Mouse (Mus musculus) C2C12 (cell line): ENCODE measurements at regions not wholly inside any gene's neighbourhood (a gene's known extent, or its start where the extent isn't known, plus 50 kb on each side); places are given as distances from the start of the nearest gene placed in this dataset.

Experiments used
- H3K27me3 ChIP-seq: one replicate; pipeline ENCODE4 v1.6.1; 2011; ENCODE audit not compliant: control insufficient read depth, insufficient read depth, insufficient read length
- H3K36me3 ChIP-seq: one replicate; pipeline ENCODE4 v1.6.1; 2011; ENCODE audit not compliant: control insufficient read depth, insufficient read depth
- H3K4me3 ChIP-seq: one replicate; pipeline ENCODE4 v1.5.1; 2011; ENCODE audit warnings: mild to moderate bottlenecking, control low read depth; ENCODE audit not compliant: poor library complexity, insufficient read depth, severe bottlenecking
- H3K79me2 ChIP-seq: one replicate; pipeline ENCODE4 v1.6.1; 2011; ENCODE audit not compliant: control insufficient read depth, insufficient read depth
- H3K79me3 ChIP-seq: one replicate; pipeline ENCODE4 v1.6.1; 2011; ENCODE audit warnings: low read depth, control low read depth
- H3ac ChIP-seq: one replicate; pipeline ENCODE3; 2011; ENCODE audit warnings: low read depth; ENCODE audit not compliant: control insufficient read depth, insufficient read length
- CEBPB ChIP-seq: IDR thresholded peaks from one replicate; pipeline ENCODE4 v1.6.1; 2011; ENCODE audit warnings: low read depth, mild to moderate bottlenecking, control low read depth, moderate library complexity
- CTCF ChIP-seq: IDR thresholded peaks from one replicate; pipeline ENCODE4 v1.5.1; 2011; ENCODE audit not compliant: control insufficient read depth, insufficient read depth, insufficient read length
- FOSL1 ChIP-seq: IDR thresholded peaks from one replicate; pipeline ENCODE4 v1.8.0; 2011; ENCODE audit warnings: mild to moderate bottlenecking, low read length; ENCODE audit not compliant: poor library complexity, insufficient read depth, severe bottlenecking
- MAX ChIP-seq: IDR thresholded peaks from one replicate; pipeline ENCODE4 v1.6.1; 2011; ENCODE audit warnings: mild to moderate bottlenecking, control low read depth
- MYOD1 ChIP-seq: IDR thresholded peaks from one replicate; pipeline ENCODE4 v1.6.1; 2011; ENCODE audit warnings: low read depth; ENCODE audit not compliant: control insufficient read depth, insufficient read length
- MYOG ChIP-seq: IDR thresholded peaks from one replicate; pipeline ENCODE4 v1.6.1; 2011; ENCODE audit not compliant: control insufficient read depth, insufficient read length; ENCODE audit errors: extremely low read depth
- USF1 ChIP-seq: IDR thresholded peaks from one replicate; pipeline ENCODE4 v1.6.1; 2011; ENCODE audit warnings: low read depth, mild to moderate bottlenecking, control low read depth, moderate library complexity

GRCm38 (mm10) chr16:87092011-87092410 lies 262.0 kb upstream of the N6amt1 start:
- Histone ChIP-seq H3K27me3 (no peaks in the 10 kb centered on the region), H3K79me2 (no peaks in the 10 kb centered on the region), H3K36me3 (no peaks in the 10 kb centered on the region), H3ac (no peak overlapping the region), H3K79me3 (no peaks in the 10 kb centered on the region), H3K4me3 (no peak overlapping the region)
- TF ChIP-seq USF1: no peak
- no peak for TF ChIP-seq MYOG
- TF ChIP-seq MYOD1: no peak
- no peak for TF ChIP-seq MAX
- TF ChIP-seq CEBPB: no peak

GRCm38 (mm10) chr16:87089322-87089721 lies 264.7 kb upstream of the N6amt1 start:
- Histone ChIP-seq H3K27me3 (no peaks in the 10 kb centered on the region), H3K4me3 (no peak overlapping the region), H3K79me2 (no peaks in the 10 kb centered on the region), H3ac (no peak overlapping the region), H3K79me3 (no peaks in the 10 kb centered on the region), H3K36me3 (no peaks in the 10 kb centered on the region)
- TF ChIP-seq FOSL1 (no peak), MYOD1 (no peak), CTCF (no peak), MYOG (no peak), CEBPB (no peak), MAX (no peak), USF1 (no peak)

- no peak for TF ChIP-seq MYOG
- TF ChIP-seq FOSL1: no peak
- TF ChIP-seq CTCF: no peak
- no peak for TF ChIP-seq MYOD1
- TF ChIP-seq MAX: no peak
- no peak for TF ChIP-seq CEBPB
- TF ChIP-seq USF1: no peak
- no peaks in the 10 kb centered on the region for H3K79me2 ChIP-seq
- no peaks in the 10 kb centered on the region for H3K36me3 ChIP-seq
- H3K79me3 ChIP-seq: no peaks in the 10 kb centered on the region
- no peaks in the 10 kb centered on the region for H3K27me3 ChIP-seq
- no peak overlapping the region for H3ac ChIP-seq
- no peak overlapping the region for H3K4me3 ChIP-seq
Measured at GRCm38 (mm10) chr16:87083505-87083904, 270.5 kb upstream of the N6amt1 start.

- Histone ChIP-seq H3K4me3 (no peak overlapping the region), H3K79me2 (no peaks in the 10 kb centered on the region), H3K27me3 (no peaks in the 10 kb centered on the region), H3K36me3 (no peaks in the 10 kb centered on the region), H3K79me3 (no peaks in the 10 kb centered on the region), H3ac (no peak overlapping the region)
- TF ChIP-seq CEBPB (no peak), MYOG (no peak), CTCF (no peak), MAX (no peak), FOSL1 (no peak), USF1 (no peak), MYOD1 (no peak)
Measured at GRCm38 (mm10) chr16:87077385-87077784, 276.6 kb upstream of the N6amt1 start.

GRCm38 (mm10) chr16:87069294-87069693 lies 284.7 kb upstream of the N6amt1 start:
- Histone ChIP-seq H3ac (no peak overlapping the region), H3K79me2 (no peaks in the 10 kb centered on the region), H3K36me3 (no peaks in the 10 kb centered on the region), H3K27me3 (no peaks in the 10 kb centered on the region), H3K4me3 (no peak overlapping the region), H3K79me3 (no peaks in the 10 kb centered on the region)
- TF ChIP-seq MYOG (no peak), FOSL1 (no peak), CTCF (no peak), CEBPB (no peak), MAX (no peak), MYOD1 (no peak), USF1 (no peak)

- H3K79me2 ChIP-seq: no peaks in the 10 kb centered on the region
- no peak overlapping the region for H3K4me3 ChIP-seq
- H3K79me3 ChIP-seq: no peaks in the 10 kb centered on the region
- TF ChIP-seq CEBPB (no peak), MYOD1 (no peak)
- H3ac ChIP-seq: no peak overlapping the region
- H3K36me3 ChIP-seq: no peaks in the 10 kb centered on the region
- H3K27me3 ChIP-seq: no peaks in the 10 kb centered on the region
Measured at GRCm38 (mm10) chr16:87067981-87068380, 286.0 kb upstream of the N6amt1 start.
